In genomic region chr3:98045465-98046148, GRCm38 (mm10) we compare ENCODE assay signal across 10 mouse cellular contexts. TPM values are rescaled to one million over a fixed set of nuclear protein-coding genes. Genes with fewer than 3 reads are reported as not detected.
DNase-seq lines count a peak whose midpoint lies in the region; ATAC-seq and TF ChIP-seq lines count a peak whose summit lies in the region.
"Had no signal": no experiment of that assay in that cellular context is flagged by ENCODE, and none has a peak within 500 bp of the region (broad histone marks: within the 10 kb centered on the region; RNA-seq: fewer than 3 reads in every experiment).

No protein-coding gene starts in this region.

- H3K4me3 ChIP-seq in heart, embryonic 11.5 days (ENCODE audit: low read depth, low read length), result no peak overlapping the region
- H3K4me3 ChIP-seq in liver, adult 2 months (ENCODE audit: insufficient read depth, low read depth, low read length), result no peak overlapping the region
- no peak overlapping the region for H3K4me3 ChIP-seq in heart, embryonic 16.5 days (ENCODE audit: low read length)
- H3K4me3 ChIP-seq in cerebellum, adult 2 months (replicated peaks; ENCODE audit: insufficient read depth, low read depth, low read length), result no peak overlapping the region
- H3K4me3 ChIP-seq: myocyte had no signal

- no peak overlapping the region for H3K9ac ChIP-seq in heart, embryonic 11.5 days (ENCODE audit: low read depth, low read length)
- H3K9ac ChIP-seq in liver, adult 2 months (ENCODE audit: low read depth, low read length), result peak overlapping the region; percentile 29; the same call in 1 of the 2 replicates
- no peak overlapping the region for H3K9ac ChIP-seq in heart, embryonic 16.5 days (ENCODE audit: low read length)

- H3K9me3 ChIP-seq in heart, embryonic 11.5 days (replicated peaks; ENCODE audit: control insufficient read depth, low read length), result no peaks in the 10 kb centered on the region
- H3K9me3 ChIP-seq in heart, embryonic 16.5 days (replicated peaks; ENCODE audit: control insufficient read depth, low read length), result no peaks in the 10 kb centered on the region

- H3K36me3 ChIP-seq in heart, embryonic 11.5 days (ENCODE audit: control insufficient read depth, insufficient read depth, low read length), result no peaks in the 10 kb centered on the region
- H3K36me3 ChIP-seq in liver, adult 2 months (ENCODE audit: control insufficient read depth, insufficient read depth, low read length), result no peaks in the 10 kb centered on the region
- no peaks in the 10 kb centered on the region for H3K36me3 ChIP-seq in heart, embryonic 16.5 days (ENCODE audit: control insufficient read depth, insufficient read depth)

- no peak for TF ChIP-seq CTCF in liver, adult 2 months (IDR thresholded peaks at IDR 0.05; ENCODE audit: low read depth, low read length)
- no peak for TF ChIP-seq CTCF in cerebellum, adult 2 months (IDR thresholded peaks at IDR 0.05; ENCODE audit: borderline replicate concordance, insufficient read depth, low read depth, low read length)

- no peak for ATAC-seq in heart, embryonic 11.5 days (replicated peaks; ENCODE audit: insufficient number of reproducible peaks, low FRiP score, low TSS enrichment)
- no peak for ATAC-seq in heart, embryonic 16.5 days (replicated peaks; ENCODE audit: extremely low read depth, insufficient read depth, low FRiP score)
- peak; percentile 6; the same call in 1 of the 2 replicates for ATAC-seq in megakaryocyte progenitor cell, adult 5-6 weeks (replicated peaks; ENCODE audit: poor library complexity)

- no peak for TF ChIP-seq POLR2A in liver, adult 2 months (IDR thresholded peaks at IDR 0.05; ENCODE audit: extremely low read depth, insufficient read depth, low read length)
- TF ChIP-seq POLR2A in cerebellum, adult 2 months (IDR thresholded peaks at IDR 0.05; ENCODE audit: borderline replicate concordance, insufficient read depth, low read length), result no peak

- H3K4me2 ChIP-seq in heart, embryonic 11.5 days, result no peak overlapping the region
- no peak overlapping the region for H3K4me2 ChIP-seq in heart, embryonic 16.5 days (ENCODE audit: low read depth, low read length)

- H3K27me3 ChIP-seq in heart, embryonic 11.5 days (ENCODE audit: control insufficient read depth, insufficient read depth, low read length), result no peaks in the 10 kb centered on the region
- no peaks in the 10 kb centered on the region for H3K27me3 ChIP-seq in liver, adult 2 months (ENCODE audit: control insufficient read depth, insufficient read depth, low read length)
- no peaks in the 10 kb centered on the region for H3K27me3 ChIP-seq in heart, embryonic 16.5 days (ENCODE audit: control insufficient read depth, insufficient read depth, low read length)
- H3K27me3 ChIP-seq in cerebellum, adult 2 months (ENCODE audit: control insufficient read depth, insufficient read depth, low read length), result no peaks in the 10 kb centered on the region

- H3K27ac ChIP-seq in heart, embryonic 11.5 days (ENCODE audit: low read depth, low read length), result 0 out of 2 replicates have a peak overlapping the region, but pooled peaks have one; percentile 1
- H3K27ac ChIP-seq in liver, adult 2 months (replicated peaks; ENCODE audit: insufficient read depth, low read depth, low read length), result peak overlapping the region; percentile 79
- H3K27ac ChIP-seq in heart, embryonic 16.5 days (ENCODE audit: low read length), result peak overlapping the region; percentile 3
- H3K27ac ChIP-seq in cerebellum, adult 2 months (ENCODE audit: insufficient read depth, low read length), result no peak overlapping the region

- peaks cover 42% of the 10 kb centered on the region for H3K79me2 ChIP-seq in liver, adult 2 months (ENCODE audit: control insufficient read depth, insufficient read depth, low read length)

- WGBS in heart, embryonic 11.5 days (ENCODE audit: insufficient replicate concordance), result 48% methylated on average over 8 of the region's 8 CpGs
- WGBS in liver, adult 2 months, result 35% methylated on average over 8 of the region's 8 CpGs
- 67% methylated on average over 8 of the region's 8 CpGs for WGBS in heart, embryonic 16.5 days
- WGBS in cerebellum, adult 2 months, result 82% methylated on average over 8 of the region's 8 CpGs

- DNase-seq in heart, adult 9 months (ENCODE audit: low spot score in 2 of 2), result no peak
- peak; percentile 51 for DNase-seq in liver, adult 2 months (ENCODE audit: extremely low read depth, low read depth, low spot score)
- DNase-seq in liver, result no peak
- DNase-seq in cerebellum, adult 2 months, result no peak
- DNase-seq in frontal cortex, adult 2 months (ENCODE audit: extremely low spot score in 1 of 2, low spot score in 1 of 2), result no peak
- DNase-seq: thymus, postnatal 14 days had no signal

- H3K4me1 ChIP-seq in heart, embryonic 11.5 days (ENCODE audit: control insufficient read depth, insufficient read depth, low read length), result peaks cover 36% of the 10 kb centered on the region
- peaks cover 33% of the 10 kb centered on the region for H3K4me1 ChIP-seq in liver, adult 2 months (ENCODE audit: control insufficient read depth, insufficient read depth, low read length)
- peaks cover 41% of the 10 kb centered on the region for H3K4me1 ChIP-seq in heart, embryonic 16.5 days (ENCODE audit: control insufficient read depth, insufficient read depth, low read length)
- H3K4me1 ChIP-seq in cerebellum, adult 2 months (ENCODE audit: control insufficient read depth, insufficient read depth, low read length), result peaks cover 7% of the 10 kb centered on the region; the same call in 1 of the 2 replicates

RNA-seq across cellular contexts. Expression of gene Notch2, which starts 32.3 kb away (rescaled TPM):
- 12.5 and 13.4 TPM in 2 replicates for polyA plus RNA-seq in heart, embryonic 11.5 days (2014; fragmentation: Nextera tagmentation; extraction: Ambion mirVana)
- total RNA-seq in liver, adult 2 months (2014; rRNA removed), result 16.0 and 27.0 TPM in 2 replicates
- 12.1 and 12.5 TPM in 2 replicates for polyA plus RNA-seq in liver, adult 2 months (2012; rRNA removed)
- polyA plus RNA-seq in heart, embryonic 16.5 days (2015; fragmentation: Nextera tagmentation; extraction: Ambion mirVana), result 10.5 and 13.6 TPM in 2 replicates
- 23.5 and 23.6 TPM in 2 replicates for total RNA-seq in megakaryocyte progenitor cell, adult 5-6 weeks (2015)
- total RNA-seq in megakaryocyte progenitor cell, adult 5-6 weeks (2017), result 20.9 and 21.8 TPM in 2 replicates
- polyA plus RNA-seq in cerebellum, adult 2 months (2012; rRNA removed), result 5.1 and 6.0 TPM in 2 replicates
- 12.4 and 14.5 TPM in 2 replicates for polyA plus RNA-seq in frontal cortex, adult 2 months (2012; rRNA removed)
